Mouse (Mus musculus) E14TG2a.4 (cell line): Measurements from ENCODE around the gene Shroom1.

Experiments
- CTCF ChIP-seq: conservative IDR thresholded peaks from 2 replicates; pipeline ENCODE4 v1.5.1; 2014; ENCODE audit warnings: low read length
- POU5F1 ChIP-seq: IDR thresholded peaks from 2 replicates; pipeline ENCODE4 v1.6.1; 2014; ENCODE audit warnings: low read length, borderline replicate concordance

- TF ChIP-seq CTCF (no peak), POU5F1 (no peak)
These were observed 26.7 kb upstream of the Shroom1 start for GRCm38 (mm10) chr11:53430300-53430669.
